Mouse (Mus musculus): ENCODE measurements at regions not wholly inside any gene's neighbourhood (a gene's known extent, or its start where the extent isn't known, plus 50 kb on each side); places are given as distances from the start of the nearest gene placed in this dataset.

DNA sequence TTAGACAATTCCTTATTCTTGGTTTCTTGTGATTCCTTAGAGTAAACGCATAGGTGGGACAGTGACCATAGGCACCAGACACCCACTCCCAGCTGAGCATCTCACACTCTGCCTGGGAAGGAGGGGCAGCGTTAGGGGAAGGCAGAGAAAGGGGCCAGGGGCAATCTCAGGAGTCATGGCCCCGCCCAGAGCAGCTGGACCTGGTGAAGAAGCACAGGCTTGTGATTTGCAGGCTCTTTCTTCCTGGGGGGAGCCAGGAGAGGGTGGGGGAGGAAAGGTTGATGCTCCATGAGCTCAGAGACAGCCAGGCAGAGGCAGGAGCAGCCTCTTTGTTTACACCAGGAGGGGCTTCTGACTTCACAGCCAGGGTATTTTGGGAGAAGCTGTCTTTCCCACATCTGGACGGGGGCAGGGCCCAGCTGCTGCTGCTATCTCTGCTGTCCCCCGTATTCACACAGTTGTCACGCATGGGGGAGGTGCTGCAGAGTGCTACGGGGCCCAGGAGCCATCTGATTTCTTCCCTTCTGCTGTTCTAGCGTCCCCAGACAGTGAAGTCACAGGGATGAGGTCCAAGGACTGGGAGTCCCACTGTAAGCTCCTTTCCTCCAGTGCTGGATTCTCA, 157.2 kb downstream of the Mn1 start:
- TF ChIP-seq CTCF (IDR thresholded peaks at IDR 0.05) (no peak), EP300 (IDR thresholded peaks at IDR 0.05) (no peak)

Measured in lung, postnatal 0 days (tissue).